Mouse (Mus musculus): ENCODE measurements around the gene Gm45062. TPM values are rescaled to one million over a fixed set of nuclear protein-coding genes. Genes with fewer than 3 reads are reported as not detected.
"Not testable (repeated sequence)": the region's sequence is repeated elsewhere in the genome, so short reads cannot be mapped to it uniquely, and the experiment has no call there.

Gm45062 gene
- polyA plus RNA-seq, 1 experiment from 2014 or later: 9.0 TPM

DNA sequence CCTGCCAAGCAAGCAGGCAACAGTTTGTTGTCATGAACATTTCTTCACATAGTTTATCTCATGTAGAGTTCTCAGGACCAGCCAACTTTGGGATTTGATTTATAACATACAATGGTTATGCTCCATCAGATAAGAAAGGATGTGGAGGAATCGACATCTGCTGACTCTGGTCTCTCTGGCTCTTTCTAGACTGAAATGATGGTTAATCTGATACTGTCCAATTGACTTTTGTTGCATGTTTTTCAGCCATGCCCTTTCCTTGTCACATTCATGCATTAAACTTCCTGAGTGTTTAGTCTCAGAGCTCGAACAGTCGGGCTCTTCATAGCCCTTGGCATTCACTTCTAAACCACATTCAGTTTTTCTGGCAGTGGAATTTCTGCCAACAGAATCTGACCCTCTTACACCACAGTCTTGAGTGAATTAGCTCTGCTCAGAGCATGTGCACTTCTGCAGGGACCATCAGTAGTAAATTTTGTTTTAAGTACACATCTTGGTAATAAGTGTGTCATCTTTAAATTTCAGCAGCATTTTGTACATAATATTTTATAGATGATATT, 26.2 kb downstream of the Gm45062 start:
- Histone ChIP-seq H3K27me3 (ENCODE audit: low read depth, poor library complexity, severe bottlenecking) (no peaks in the 10 kb centered on the region), H3K4me1 (no peaks in the 10 kb centered on the region), H3K4me3 (no peak overlapping the region), H3K9me3 (replicated peaks) (no peaks in the 10 kb centered on the region), H3K36me3 (no peaks in the 10 kb centered on the region), H3K27ac (replicated peaks) (no peak overlapping the region)
- no peak for DNase-seq (ENCODE audit: low spot score)
- WGBS: 95% methylated on average over 3 of the region's 3 CpGs

DNA sequence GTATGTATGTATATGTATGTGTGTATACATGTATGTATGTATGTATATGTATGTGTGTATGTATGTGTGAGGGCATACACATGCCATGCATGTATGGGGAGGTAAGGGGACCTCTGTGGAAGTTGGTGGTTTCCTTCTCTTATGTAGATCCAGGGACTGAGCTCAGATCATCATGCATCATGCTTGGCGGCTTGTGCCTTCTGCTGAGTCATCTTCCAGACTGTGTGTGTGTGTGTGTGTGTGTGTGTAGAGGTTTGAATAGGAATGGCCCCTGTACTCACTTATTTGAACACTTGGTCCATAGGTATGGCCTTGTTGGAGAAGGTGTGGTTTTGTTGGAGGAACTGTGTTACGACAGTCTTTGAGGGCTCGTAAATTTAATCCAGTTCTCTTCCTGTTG, 26.9 kb downstream of the Gm45062 start:
- H3K4me3 ChIP-seq: no peak overlapping the region

DNA sequence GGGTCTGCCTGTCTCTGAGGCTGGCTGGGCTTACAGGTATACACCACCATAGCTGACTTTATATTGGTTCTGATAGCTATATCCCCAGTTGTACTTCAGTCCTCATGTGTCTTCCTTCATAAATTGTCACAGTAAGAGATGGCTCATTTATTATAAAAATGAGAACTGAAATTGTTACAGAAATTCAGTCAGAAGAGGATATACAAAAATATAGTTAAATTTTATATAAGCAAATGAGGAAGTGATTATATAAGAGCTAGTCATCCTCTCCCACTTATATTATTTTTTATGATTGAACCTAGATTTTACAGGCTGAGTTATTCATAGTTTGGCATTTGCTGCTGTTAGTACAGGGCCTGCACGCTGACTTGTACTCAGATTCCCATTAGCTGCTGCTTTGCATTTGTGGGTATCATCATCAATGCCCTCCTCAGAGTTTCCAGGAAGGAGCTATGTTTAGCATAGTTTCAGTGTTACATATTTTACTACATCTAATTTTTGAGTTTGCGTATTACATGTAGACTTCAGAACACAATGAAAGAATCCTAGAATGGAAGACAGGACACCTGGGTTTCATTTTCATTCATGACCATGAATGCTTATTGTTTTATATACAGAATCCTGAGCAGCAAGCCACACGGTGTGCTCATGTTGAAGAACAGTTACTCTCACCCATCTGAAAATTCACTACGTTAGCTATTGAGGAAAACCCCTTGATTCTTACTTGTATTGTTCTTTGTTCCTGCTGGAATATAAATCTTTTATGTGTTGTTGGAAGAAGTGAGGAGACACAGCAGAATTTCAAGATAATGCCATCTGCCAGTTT, 29.7 kb downstream of the Gm45062 start:
- Histone ChIP-seq H3K4me1 (peaks cover 2% of the 10 kb centered on the region; the same call in 1 of the 2 replicates), H3K4me3 (no peak overlapping the region), H3K9me3 (replicated peaks) (no peaks in the 10 kb centered on the region), H3K27ac (replicated peaks) (no peak overlapping the region), H3K27me3 (ENCODE audit: low read depth, poor library complexity, severe bottlenecking) (no peaks in the 10 kb centered on the region), H3K36me3 (0 out of 2 replicates have a peak, but pooled peaks cover 3% of the 10 kb centered on the region)
- 92% methylated on average over 4 of the region's 4 CpGs for WGBS
- DNase-seq (ENCODE audit: low spot score): no peak

More for the DNA sequence above, 26.9 kb downstream of the Gm45062 start:
- no peak overlapping the region for H3K27ac ChIP-seq (replicated peaks)
- H3K9me3 ChIP-seq (replicated peaks): no peaks in the 10 kb centered on the region
- H3K27me3 ChIP-seq (ENCODE audit: low read depth, poor library complexity, severe bottlenecking): no peaks in the 10 kb centered on the region
- no peaks in the 10 kb centered on the region for H3K4me1 ChIP-seq
- DNase-seq (ENCODE audit: low spot score): no peak
- no peaks in the 10 kb centered on the region for H3K36me3 ChIP-seq
- WGBS: 90% methylated on average over 3 of the region's 3 CpGs

GRCm38 (mm10) chr6:8294048-8294784, 35.0 kb downstream of the Gm45062 start:
- Histone ChIP-seq H3K36me3 (0 out of 2 replicates have a peak, but pooled peaks cover 3% of the 10 kb centered on the region), H3K9me3 (replicated peaks) (no peaks in the 10 kb centered on the region), H3K4me1 (peaks cover 6% of the 10 kb centered on the region; the same call in 1 of the 2 replicates), H3K27ac (replicated peaks) (no peak overlapping the region), H3K4me3 (no peak overlapping the region), H3K27me3 (ENCODE audit: low read depth, poor library complexity, severe bottlenecking) (no peaks in the 10 kb centered on the region)
- 85% methylated on average over 4 of the region's 4 CpGs for WGBS
- no peak for DNase-seq (ENCODE audit: low spot score)

GRCm38 (mm10) chr6:8299066-8299863, 40.0 kb downstream of the Gm45062 start:
- Histone ChIP-seq H3K9me3 (replicated peaks) (0 out of 2 replicates have a peak, but pooled peaks cover 2% of the 10 kb centered on the region), H3K27me3 (ENCODE audit: low read depth, poor library complexity, severe bottlenecking) (no peaks in the 10 kb centered on the region), H3K36me3 (0 out of 2 replicates have a peak, but pooled peaks cover 4% of the 10 kb centered on the region), H3K4me1 (peaks cover under 1% of the 10 kb centered on the region; the same call in 1 of the 2 replicates), H3K4me3 (no peak overlapping the region), H3K27ac (replicated peaks) (no peak overlapping the region)
- WGBS: 87% methylated on average over 6 of the region's 6 CpGs
- no peak for DNase-seq (ENCODE audit: low spot score)

DNA sequence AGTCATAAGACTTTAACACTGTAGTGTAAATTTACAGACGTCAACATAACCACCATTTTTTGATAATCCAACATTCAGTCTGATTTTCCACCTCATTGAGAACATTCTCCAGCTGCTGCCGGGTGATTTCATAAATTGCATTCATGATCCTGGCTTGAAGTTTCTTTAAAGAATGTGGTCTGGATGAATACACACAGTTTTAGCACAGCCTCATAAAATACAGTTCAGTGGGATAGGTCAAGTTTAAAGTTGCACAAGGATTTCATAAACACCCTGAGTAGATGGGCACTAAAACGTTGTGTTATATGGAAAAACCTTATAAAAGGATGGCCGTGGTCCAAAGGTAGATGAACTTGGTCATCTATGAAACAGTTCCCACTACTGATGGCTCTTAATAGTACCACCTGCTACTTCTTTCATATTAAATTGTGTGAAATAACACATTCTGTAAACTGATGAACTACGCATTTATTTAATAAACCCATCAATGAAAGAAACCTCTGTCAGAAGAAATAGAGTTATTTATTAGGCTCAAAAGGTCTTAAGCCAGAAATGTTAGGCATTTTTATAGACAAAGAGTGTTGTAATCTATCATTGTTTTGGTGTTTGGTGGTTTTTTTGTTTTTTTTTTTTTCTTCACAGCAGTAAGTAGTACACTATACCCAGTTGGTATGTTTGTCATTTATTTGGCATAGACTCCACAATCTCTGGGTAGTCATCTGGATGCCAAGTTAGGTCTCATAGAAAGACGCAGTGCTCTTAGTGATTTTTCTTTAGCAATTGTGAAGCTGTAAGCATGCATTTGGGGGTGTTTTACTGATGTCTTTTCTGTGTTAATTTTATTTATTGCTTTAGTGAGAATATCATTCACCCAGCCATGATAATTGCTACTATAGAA, 48.9 kb downstream of the Gm45062 start:
- DNase-seq (ENCODE audit: low spot score): no peak
- 89% methylated on average over 6 of the region's 6 CpGs for WGBS

DNA sequence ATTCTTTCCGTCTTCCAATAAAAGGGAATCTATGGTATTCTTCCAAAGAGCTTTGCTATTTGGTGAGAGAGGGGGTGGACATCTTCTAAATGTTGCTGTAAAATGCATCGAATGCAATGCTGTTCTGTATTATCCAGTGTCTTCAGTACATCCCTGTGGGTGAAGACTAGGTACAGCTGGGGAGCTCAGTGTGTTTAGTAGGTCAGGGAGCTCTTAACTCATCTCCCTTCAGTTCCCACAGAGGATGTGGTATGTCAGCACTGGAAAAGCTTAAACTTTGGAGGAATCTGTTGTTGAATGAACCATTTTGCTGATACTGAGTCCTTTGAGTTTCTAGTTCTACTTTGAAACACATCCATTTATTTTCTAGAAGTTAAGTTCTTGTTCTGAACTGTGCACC, 53.3 kb downstream of the Gm45062 start:
- Histone ChIP-seq H3K9me3 (replicated peaks) (no peaks in the 10 kb centered on the region), H3K27ac (replicated peaks) (no peak overlapping the region), H3K27me3 (ENCODE audit: low read depth, poor library complexity, severe bottlenecking) (no peaks in the 10 kb centered on the region), H3K4me1 (no peaks in the 10 kb centered on the region), H3K4me3 (no peak overlapping the region), H3K36me3 (no peaks in the 10 kb centered on the region)
- 92% methylated on average over 2 of the region's 2 CpGs for WGBS
- DNase-seq (ENCODE audit: low spot score): no peak

More for the DNA sequence above, 48.9 kb downstream of the Gm45062 start:
- no peaks in the 10 kb centered on the region for H3K9me3 ChIP-seq (replicated peaks)
- H3K4me1 ChIP-seq: no peaks in the 10 kb centered on the region
- no peaks in the 10 kb centered on the region for H3K36me3 ChIP-seq
- no peak overlapping the region for H3K4me3 ChIP-seq
- H3K27ac ChIP-seq (replicated peaks): no peak overlapping the region
- no peaks in the 10 kb centered on the region for H3K27me3 ChIP-seq (ENCODE audit: low read depth, poor library complexity, severe bottlenecking)

- Histone ChIP-seq H3K36me3 (no peaks in the 10 kb centered on the region), H3K4me3 (no peak overlapping the region), H3K4me1 (no peaks in the 10 kb centered on the region), H3K27me3 (ENCODE audit: low read depth, poor library complexity, severe bottlenecking) (no peaks in the 10 kb centered on the region), H3K9me3 (replicated peaks) (no peaks in the 10 kb centered on the region), H3K27ac (replicated peaks) (no peak overlapping the region)
- no peak for DNase-seq (ENCODE audit: low spot score)
These were observed 57.0 kb downstream of the Gm45062 start for GRCm38 (mm10) chr6:8316201-8316600.

DNA sequence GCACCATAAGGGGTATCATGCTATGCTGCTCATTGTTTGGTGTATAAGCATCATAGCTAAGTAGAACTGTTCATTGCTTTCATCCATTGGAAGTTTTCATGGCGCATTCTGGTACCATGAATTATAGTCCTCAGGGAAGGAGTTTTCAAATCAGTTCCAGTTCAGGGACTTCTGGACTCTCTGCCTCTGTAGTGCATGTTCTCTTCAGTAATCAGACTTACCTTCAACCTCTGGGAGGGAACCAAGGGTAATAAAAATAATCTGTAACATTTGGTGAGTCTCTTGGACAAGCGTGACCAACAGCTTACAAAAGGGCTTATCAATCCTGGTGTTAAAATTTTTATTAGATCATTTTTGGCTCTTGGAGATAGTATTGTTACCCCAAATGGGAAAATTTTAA, 60.3 kb downstream of the Gm45062 start:
- Histone ChIP-seq H3K27me3 (ENCODE audit: low read depth, poor library complexity, severe bottlenecking) (no peaks in the 10 kb centered on the region), H3K27ac (replicated peaks) (no peak overlapping the region), H3K4me1 (no peaks in the 10 kb centered on the region), H3K4me3 (no peak overlapping the region), H3K9me3 (replicated peaks) (no peaks in the 10 kb centered on the region), H3K36me3 (no peaks in the 10 kb centered on the region)
- 95% methylated on average over 2 of the region's 2 CpGs for WGBS
- no peak for DNase-seq (ENCODE audit: low spot score)

GRCm38 (mm10) chr6:8331496-8331895, 72.2 kb downstream of the Gm45062 start:
- not testable (repeated sequence) for H3K36me3 ChIP-seq; H3K4me3 ChIP-seq; H3K27ac ChIP-seq (replicated peaks); H3K4me1 ChIP-seq; DNase-seq (ENCODE audit: low spot score); H3K27me3 ChIP-seq (ENCODE audit: low read depth, poor library complexity, severe bottlenecking)
- peaks cover 10% of the 10 kb centered on the region; the same call in 1 of the 2 replicates for H3K9me3 ChIP-seq (replicated peaks)
- WGBS: 82% methylated on average over 3 of the region's 3 CpGs

DNA sequence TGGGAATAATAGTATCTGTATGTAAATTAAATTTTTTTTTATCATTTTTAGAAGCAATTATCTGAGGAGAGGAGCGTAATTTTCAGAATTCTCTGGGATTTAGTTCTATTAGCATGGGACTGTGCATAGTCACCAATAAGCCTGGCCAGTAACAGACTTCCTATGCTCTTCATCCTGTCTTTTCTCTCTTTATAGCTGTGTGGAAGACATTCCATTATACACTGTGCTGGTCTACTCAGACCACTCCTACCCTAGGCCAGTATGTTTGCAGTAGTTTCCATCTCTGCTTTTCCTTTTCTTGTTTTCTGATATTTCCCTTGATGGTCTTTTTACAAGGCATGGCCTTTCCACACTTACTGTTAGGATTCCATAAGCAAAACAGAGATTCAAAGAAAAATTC, 74.1 kb downstream of the Gm45062 start:
- no peak overlapping the region for H3K27ac ChIP-seq (replicated peaks)
- H3K36me3 ChIP-seq: no peaks in the 10 kb centered on the region
- no peak overlapping the region for H3K4me3 ChIP-seq
- no peaks in the 10 kb centered on the region for H3K4me1 ChIP-seq
- 90% methylated on average over 1 of the region's 1 CpGs for WGBS
- H3K27me3 ChIP-seq (ENCODE audit: low read depth, poor library complexity, severe bottlenecking): no peaks in the 10 kb centered on the region
- no peak for DNase-seq (ENCODE audit: low spot score)
- H3K9me3 ChIP-seq (replicated peaks): peaks cover 10% of the 10 kb centered on the region; the same call in 1 of the 2 replicates

All from midbrain, embryonic 10.5 days (tissue).